Mouse (Mus musculus) brown adipose tissue, adult 24 weeks (tissue): ENCODE data around the gene Olfr1199. TPM values are rescaled to one million over a fixed set of nuclear protein-coding genes. Genes with fewer than 3 reads are reported as not detected.

ENCODE experiments used
- H3K27ac ChIP-seq: fragments of 200-500 bp; replicated peaks from 2 replicates; pipeline ENCODE4 v1.5.1; 2012; ENCODE audit warnings: low read depth, mild to moderate bottlenecking, low read length
- H3K4me1 ChIP-seq: fragments of 200-500 bp; 2 replicates; pipeline ENCODE4 v1.6.1; 2012; ENCODE audit warnings: low read length, mixed read lengths; ENCODE audit not compliant: control insufficient read depth, insufficient read depth, insufficient read length
- H3K4me3 ChIP-seq: fragments of 200-500 bp; 2 replicates; pipeline ENCODE4 v1.5.1; 2012; ENCODE audit warnings: low read depth, mild to moderate bottlenecking, low read length, moderate library complexity; ENCODE audit not compliant: insufficient read depth
- polyA plus RNA-seq: library from polyadenylated mRNA; stranded (reverse); fragments of >200 nt; gene quantifications from 2 replicates; pipeline ENCODE4 v1.2.4, GENCODE M21; 2012; ENCODE audit not compliant: missing spikeins, insufficient read depth, insufficient read length

Gene Olfr1199
- not detected in 2 replicates for polyA plus RNA-seq

- H3K4me1 ChIP-seq, result no peaks in the 10 kb centered on the region
- H3K27ac ChIP-seq, result no peak within 1 kb of the TSS
- H3K4me3 ChIP-seq, result no peak within 1 kb of the TSS
Observed at GRCm38 (mm10) chr2:88760369-88760768, at the start of gene Olfr1199. Gene Olfr1199 (minus strand): TSS chr2:88760469.

GRCm38 (mm10) chr2:88792736-88793135 lies 32.5 kb upstream of the Olfr1199 start, which contains the start of gene Olfr1201:
Gene Olfr1201 (plus strand): TSS chr2:88793036.
- H3K4me3 ChIP-seq, result no peak within 1 kb of the TSS
- no peak within 1 kb of the TSS for H3K27ac ChIP-seq
- H3K4me1 ChIP-seq, result no peaks in the 10 kb centered on the region

- Histone ChIP-seq H3K4me1 (no peaks in the 10 kb centered on the region), H3K27ac (no peak within 1 kb of the TSS), H3K4me3 (no peak within 1 kb of the TSS)
Observed at GRCm38 (mm10) chr2:88770388-88770787, 10.1 kb upstream of the Olfr1199 start, which contains the start of gene Olfr1200. Gene Olfr1200 (minus strand): TSS chr2:88770488.

GRCm38 (mm10) chr2:88751270-88751669 lies 9.0 kb downstream of the Olfr1199 start, which contains the start of gene Olfr1198:
Gene Olfr1198 (minus strand): TSS chr2:88751370.
- Histone ChIP-seq H3K27ac (no peak within 1 kb of the TSS), H3K4me1 (no peaks in the 10 kb centered on the region), H3K4me3 (no peak within 1 kb of the TSS)

- no peak overlapping the region for H3K4me3 ChIP-seq
- H3K27ac ChIP-seq, result no peak overlapping the region
- no peaks in the 10 kb centered on the region for H3K4me1 ChIP-seq
Observed at GRCm38 (mm10) chr2:88743379-88743778, 16.9 kb downstream of the Olfr1199 start.

- Histone ChIP-seq H3K4me3 (no peak within 1 kb of the TSS), H3K4me1 (no peaks in the 10 kb centered on the region), H3K27ac (no peak within 1 kb of the TSS)
Observed at GRCm38 (mm10) chr2:88732266-88732665, 28.0 kb downstream of the Olfr1199 start, which contains the start of gene Olfr1197. Gene Olfr1197 (minus strand): TSS chr2:88732366.

- Histone ChIP-seq H3K4me1 (no peaks in the 10 kb centered on the region), H3K4me3 (no peak within 1 kb of the TSS), H3K27ac (no peak within 1 kb of the TSS)
Observed at GRCm38 (mm10) chr2:88704497-88704896, 55.8 kb downstream of the Olfr1199 start, which contains the start of gene Olfr1196. Gene Olfr1196 (minus strand): TSS chr2:88704597.

Other genes with a start within 250 kb of the Olfr1199 start
- not detected in 2 replicates for gene Olfr1186, start 241.9 kb downstream of the Olfr1199 start, polyA plus RNA-seq
- gene Olfr1188, start 203.5 kb downstream of the Olfr1199 start, polyA plus RNA-seq, result not detected in 2 replicates
- gene Olfr1189, start 174.0 kb downstream of the Olfr1199 start, polyA plus RNA-seq, result not detected in 2 replicates
- not detected in 2 replicates for gene Olfr1191-ps1, start 119.9 kb downstream of the Olfr1199 start, polyA plus RNA-seq
- gene Olfr1192-ps1, start 112.0 kb downstream of the Olfr1199 start, polyA plus RNA-seq, result not detected in 2 replicates
- gene Olfr1193, start 84.8 kb downstream of the Olfr1199 start, polyA plus RNA-seq, result not detected in 2 replicates
- not detected in 2 replicates for gene Olfr1195, start 71.3 kb downstream of the Olfr1199 start, polyA plus RNA-seq
- gene Olfr1196, start 55.9 kb downstream of the Olfr1199 start, polyA plus RNA-seq, result not detected in 2 replicates
- gene Olfr1197, start 28.1 kb downstream of the Olfr1199 start, polyA plus RNA-seq, result not detected in 2 replicates
- gene Olfr1198, start 9.1 kb downstream of the Olfr1199 start, polyA plus RNA-seq, result not detected in 2 replicates
- not detected in 2 replicates for gene Olfr1200, start 10.0 kb upstream of the Olfr1199 start, polyA plus RNA-seq
- gene Olfr1201, start 32.6 kb upstream of the Olfr1199 start, polyA plus RNA-seq, result not detected in 2 replicates
- not detected in 2 replicates for gene Olfr1202, start 54.0 kb upstream of the Olfr1199 start, polyA plus RNA-seq
- not detected in 2 replicates for gene Olfr1205, start 69.3 kb upstream of the Olfr1199 start, polyA plus RNA-seq
- not detected in 2 replicates for gene Olfr1204, start 88.8 kb upstream of the Olfr1199 start, polyA plus RNA-seq
- not detected in 2 replicates for gene Olfr1206, start 102.8 kb upstream of the Olfr1199 start, polyA plus RNA-seq
- not detected in 2 replicates for gene Olfr1208, start 141.8 kb upstream of the Olfr1199 start, polyA plus RNA-seq
- gene Olfr1209, start 154.7 kb upstream of the Olfr1199 start, polyA plus RNA-seq, result not detected in 2 replicates
- not detected in 2 replicates for gene Olfr1211, start 177.6 kb upstream of the Olfr1199 start, polyA plus RNA-seq
- not detected in 2 replicates for gene Olfr1212, start 193.5 kb upstream of the Olfr1199 start, polyA plus RNA-seq
- gene Gm13762, start 219.8 kb upstream of the Olfr1199 start, polyA plus RNA-seq, result not detected in 2 replicates
- gene Olfr1214, start 232.2 kb upstream of the Olfr1199 start, polyA plus RNA-seq, result not detected in 2 replicates
- gene Olfr1215, start 246.5 kb upstream of the Olfr1199 start, polyA plus RNA-seq, result not detected in 2 replicates